Comparison of ENCODE assay signal across 18 mouse cellular contexts in genomic region chr3:121212156-121212555, GRCm38 (mm10). TPM values are rescaled to one million over a fixed set of nuclear protein-coding genes. Genes with fewer than 3 reads are reported as not detected.
DNase-seq lines count a peak whose midpoint lies in the region; ATAC-seq and TF ChIP-seq lines count a peak whose summit lies in the region.
"Had no signal": no experiment of that assay in that cellular context is flagged by ENCODE, and none has a peak within 500 bp of the region (broad histone marks: within the 10 kb centered on the region; RNA-seq: fewer than 3 reads in every experiment).

No protein-coding gene starts in this region.

- peak; percentile 30; the same call in 1 of the 2 replicates for TF ChIP-seq CTCF in intestine, postnatal 0 days (IDR thresholded peaks at IDR 0.05; ENCODE audit: low read depth)
- TF ChIP-seq CTCF in midbrain, postnatal 0 days (IDR thresholded peaks at IDR 0.05) = peak; percentile 28
- TF ChIP-seq CTCF in Patski (IDR thresholded peaks at IDR 0.05) = peak; percentile 34
- peak; percentile 39 for TF ChIP-seq CTCF in stomach, postnatal 0 days (IDR thresholded peaks at IDR 0.05; ENCODE audit: low read depth)

- H3K4me2 ChIP-seq in intestine, postnatal 0 days (replicated peaks; ENCODE audit: low read depth) = no peak overlapping the region
- H3K4me2 ChIP-seq in intestine, embryonic 15.5 days (replicated peaks) = no peak overlapping the region
- no peak overlapping the region for H3K4me2 ChIP-seq in midbrain, postnatal 0 days (ENCODE audit: low read depth, low read length, poor library complexity, severe bottlenecking)
- H3K4me2 ChIP-seq in midbrain, embryonic 15.5 days = no peak overlapping the region
- no peak overlapping the region for H3K4me2 ChIP-seq in stomach, postnatal 0 days (replicated peaks; ENCODE audit: low read depth)
- H3K4me2 ChIP-seq: embryonic facial prominence, embryonic 12.5 days; forebrain, embryonic 13.5 days; heart, embryonic 12.5 days; hindbrain, embryonic 14.5 days; lung, embryonic 15.5 days; midbrain, embryonic 11.5 days; neural tube, embryonic 12.5 days had no signal

- no peaks in the 10 kb centered on the region for H3K9me3 ChIP-seq in intestine, postnatal 0 days (ENCODE audit: control insufficient read depth)
- no peaks in the 10 kb centered on the region for H3K9me3 ChIP-seq in intestine, embryonic 15.5 days
- H3K9me3 ChIP-seq in midbrain, postnatal 0 days (ENCODE audit: low read length) = no peaks in the 10 kb centered on the region
- no peaks in the 10 kb centered on the region for H3K9me3 ChIP-seq in midbrain, embryonic 15.5 days
- no peaks in the 10 kb centered on the region for H3K9me3 ChIP-seq in stomach, postnatal 0 days (ENCODE audit: control insufficient read depth, low read length)
- no peaks in the 10 kb centered on the region for H3K9me3 ChIP-seq in limb, embryonic 10.5 days (replicated peaks)
- H3K9me3 ChIP-seq: embryonic facial prominence, embryonic 12.5 days; forebrain, embryonic 13.5 days; heart, embryonic 12.5 days; lung, embryonic 15.5 days; neural tube, embryonic 12.5 days had no signal

- no peak for DNase-seq in midbrain, postnatal 0 days (ENCODE audit: low spot score)
- no peak for DNase-seq in Patski (ENCODE audit: low read depth, low spot score)
- no peak for DNase-seq in stomach, postnatal 0 days (ENCODE audit: low spot score)
- DNase-seq in limb, embryonic 10.5 days (ENCODE audit: low spot score) = no peak
- DNase-seq: cerebellum, adult 8-10 months; gastrocnemius, postnatal 10 days; kidney, postnatal 4 days; right cerebral cortex, adult 18-20 months had no signal

- no peaks in the 10 kb centered on the region for H3K4me1 ChIP-seq in intestine, postnatal 0 days (replicated peaks; ENCODE audit: control insufficient read depth, insufficient read depth, low read length)
- H3K4me1 ChIP-seq in intestine, embryonic 15.5 days (replicated peaks) = no peaks in the 10 kb centered on the region
- H3K4me1 ChIP-seq in midbrain, postnatal 0 days (ENCODE audit: insufficient read depth, low read length) = no peaks in the 10 kb centered on the region
- H3K4me1 ChIP-seq in midbrain, embryonic 15.5 days = no peaks in the 10 kb centered on the region
- no peaks in the 10 kb centered on the region for H3K4me1 ChIP-seq in stomach, postnatal 0 days (replicated peaks; ENCODE audit: control insufficient read depth, insufficient read depth)
- H3K4me1 ChIP-seq in limb, embryonic 10.5 days = no peaks in the 10 kb centered on the region
- H3K4me1 ChIP-seq: embryonic facial prominence, embryonic 12.5 days; forebrain, embryonic 13.5 days; heart, embryonic 12.5 days; lung, embryonic 15.5 days had no signal

- no peak overlapping the region for H3K9ac ChIP-seq in intestine, postnatal 0 days (ENCODE audit: low read depth, low read length)
- no peak overlapping the region for H3K9ac ChIP-seq in intestine, embryonic 15.5 days
- H3K9ac ChIP-seq in midbrain, postnatal 0 days (replicated peaks; ENCODE audit: low read length, poor library complexity, severe bottlenecking) = no peak overlapping the region
- H3K9ac ChIP-seq in midbrain, embryonic 15.5 days = no peak overlapping the region
- H3K9ac ChIP-seq in stomach, postnatal 0 days (ENCODE audit: low read length) = no peak overlapping the region
- H3K9ac ChIP-seq: embryonic facial prominence, embryonic 12.5 days; forebrain, embryonic 13.5 days; heart, embryonic 12.5 days; hindbrain, embryonic 14.5 days; lung, embryonic 15.5 days; neural tube, embryonic 12.5 days had no signal

- no peak for ATAC-seq in intestine, postnatal 0 days
- ATAC-seq in intestine, embryonic 15.5 days = no peak
- ATAC-seq in midbrain, postnatal 0 days (ENCODE audit: low FRiP score) = no peak
- no peak for ATAC-seq in midbrain, embryonic 15.5 days (replicated peaks)
- no peak for ATAC-seq in Patski
- no peak for ATAC-seq in stomach, postnatal 0 days (ENCODE audit: low FRiP score, low TSS enrichment)
- ATAC-seq: forebrain, embryonic 13.5 days had no signal

- POLR2A ChIA-PET in Patski (lab: Charles Lee) = no interaction called here

- H3K27ac ChIP-seq in intestine, postnatal 0 days (ENCODE audit: low read depth, low read length) = no peak overlapping the region
- no peak overlapping the region for H3K27ac ChIP-seq in intestine, embryonic 15.5 days
- H3K27ac ChIP-seq in midbrain, postnatal 0 days (ENCODE audit: low read depth, low read length) = no peak overlapping the region
- no peak overlapping the region for H3K27ac ChIP-seq in midbrain, embryonic 15.5 days
- H3K27ac ChIP-seq in stomach, postnatal 0 days (replicated peaks) = no peak overlapping the region
- no peak overlapping the region for H3K27ac ChIP-seq in limb, embryonic 10.5 days
- H3K27ac ChIP-seq: embryonic facial prominence, embryonic 12.5 days; forebrain, embryonic 13.5 days; hindbrain, embryonic 14.5 days; lung, embryonic 15.5 days; neural tube, embryonic 12.5 days had no signal

- in situ Hi-C loops in Patski (cut with MboI; ENCODE audit: low pct_unique_long_range_greater_than_20kb) = no loop called here

- CTCF ChIA-PET in Patski (lab: Charles Lee) = interaction anchor here (1.9 kb wide), 1 partner anchor 11 kb away, joined by 5 read pairs; no protein-coding TSS in a partner anchor

- no peak for TF ChIP-seq EP300 in stomach, postnatal 0 days (optimal IDR thresholded peaks at IDR 0.05)

- peaks cover 2% of the 10 kb centered on the region; the same call in 1 of the 2 replicates for H3K36me3 ChIP-seq in intestine, postnatal 0 days (ENCODE audit: control insufficient read depth, insufficient read depth)
- H3K36me3 ChIP-seq in intestine, embryonic 15.5 days = no peaks in the 10 kb centered on the region
- peaks cover 4% of the 10 kb centered on the region; the same call in 1 of the 2 replicates for H3K36me3 ChIP-seq in midbrain, postnatal 0 days (ENCODE audit: insufficient read depth, low read length)
- H3K36me3 ChIP-seq in midbrain, embryonic 15.5 days (replicated peaks) = no peaks in the 10 kb centered on the region
- no peaks in the 10 kb centered on the region for H3K36me3 ChIP-seq in stomach, postnatal 0 days (ENCODE audit: control insufficient read depth, insufficient read depth, low read length)
- H3K36me3 ChIP-seq in limb, embryonic 10.5 days = no peaks in the 10 kb centered on the region
- H3K36me3 ChIP-seq: embryonic facial prominence, embryonic 12.5 days; heart, embryonic 12.5 days; lung, embryonic 15.5 days; neural tube, embryonic 12.5 days had no signal

- H3K4me3 ChIP-seq in intestine, postnatal 0 days (ENCODE audit: low read depth, low read length) = no peak overlapping the region
- H3K4me3 ChIP-seq in intestine, embryonic 15.5 days (replicated peaks) = no peak overlapping the region
- H3K4me3 ChIP-seq in midbrain, postnatal 0 days (ENCODE audit: low read depth, low read length) = no peak overlapping the region
- no peak overlapping the region for H3K4me3 ChIP-seq in midbrain, embryonic 15.5 days
- no peak overlapping the region for H3K4me3 ChIP-seq in stomach, postnatal 0 days (ENCODE audit: low read depth, low read length)
- no peak overlapping the region for H3K4me3 ChIP-seq in limb, embryonic 10.5 days
- H3K4me3 ChIP-seq: embryonic facial prominence, embryonic 12.5 days; forebrain, embryonic 13.5 days; heart, embryonic 12.5 days; lung, embryonic 15.5 days; neural tube, embryonic 12.5 days had no signal

- 64% methylated on average over 1 of the region's 1 CpGs for WGBS in intestine, postnatal 0 days
- 33% methylated on average over 1 of the region's 1 CpGs for WGBS in intestine, embryonic 15.5 days
- WGBS in midbrain, postnatal 0 days = 46% methylated on average over 1 of the region's 1 CpGs
- WGBS in midbrain, embryonic 15.5 days = 53% methylated on average over 1 of the region's 1 CpGs
- 30% methylated on average over 1 of the region's 1 CpGs for WGBS in stomach, postnatal 0 days
- WGBS in limb, embryonic 10.5 days = 41% methylated on average over 1 of the region's 1 CpGs

- H3K27me3 ChIP-seq in intestine, postnatal 0 days (replicated peaks; ENCODE audit: control insufficient read depth, insufficient read depth, low read length) = no peaks in the 10 kb centered on the region
- no peaks in the 10 kb centered on the region for H3K27me3 ChIP-seq in intestine, embryonic 15.5 days (replicated peaks)
- no peaks in the 10 kb centered on the region for H3K27me3 ChIP-seq in midbrain, postnatal 0 days (ENCODE audit: insufficient read depth, low read length)
- no peaks in the 10 kb centered on the region for H3K27me3 ChIP-seq in midbrain, embryonic 15.5 days (replicated peaks)
- H3K27me3 ChIP-seq in Patski = no peaks in the 10 kb centered on the region
- H3K27me3 ChIP-seq in stomach, postnatal 0 days (ENCODE audit: control insufficient read depth, insufficient read depth, low read length) = no peaks in the 10 kb centered on the region
- no peaks in the 10 kb centered on the region for H3K27me3 ChIP-seq in limb, embryonic 10.5 days (ENCODE audit: low read depth, poor library complexity, severe bottlenecking)
- H3K27me3 ChIP-seq: embryonic facial prominence, embryonic 12.5 days; forebrain, embryonic 13.5 days; heart, embryonic 12.5 days; lung, embryonic 15.5 days; neural tube, embryonic 12.5 days had no signal

RNA-seq across cellular contexts. Expression of gene Rwdd3, which starts 40.7 kb away (rescaled TPM):
- polyA plus RNA-seq in intestine, postnatal 0 days (2015; fragmentation: Nextera tagmentation; extraction: Ambion mirVana) = 4.7 and 5.9 TPM in 2 replicates
- 4.6 and 5.9 TPM in 2 replicates for polyA plus RNA-seq in intestine, embryonic 15.5 days (2015; fragmentation: Nextera tagmentation; extraction: Ambion mirVana)
- 5.6 and 11.3 TPM in 2 replicates for total RNA-seq in midbrain, postnatal 0 days (2014; rRNA removed)
- 10.0 and 10.2 TPM in 2 replicates for polyA plus RNA-seq in midbrain, postnatal 0 days (2015; fragmentation: Nextera tagmentation; extraction: Ambion mirVana)
- polyA plus RNA-seq in midbrain, embryonic 15.5 days (2015; fragmentation: Nextera tagmentation; extraction: Ambion mirVana) = 4.4 and 5.3 TPM in 2 replicates
- polyA plus RNA-seq in Patski (2021) = 11.1 TPM
- polyA plus RNA-seq in stomach, postnatal 0 days (2015; fragmentation: Nextera tagmentation; extraction: Ambion mirVana) = 7.1 and 8.7 TPM in 2 replicates
- polyA plus RNA-seq in limb, embryonic 10.5 days (2016; fragmentation: Nextera tagmentation; extraction: Ambion mirVana) = 4.6 and 5.9 TPM in 2 replicates
